In genomic region chr11:88482236-88482635, GRCm38 (mm10) we compare ENCODE assay signal across 10 mouse cellular contexts.
A peak's percentile ranks its signal among the peaks of the same experiment; 100 is the strongest.
DNase-seq lines count a peak whose midpoint lies in the region; ATAC-seq lines count a peak whose summit lies in the region.
"Had no signal": no experiment of that assay in that cellular context is flagged by ENCODE, and none has a peak within 500 bp of the region (broad histone marks: within the 10 kb centered on the region; RNA-seq: fewer than 3 reads in every experiment).

No protein-coding gene starts in this region.

- DNase-seq in hindbrain, embryonic 11.5 days (ENCODE audit: low spot score) = peak; percentile 56
- DNase-seq in Muller cell, postnatal 12 days (ENCODE audit: inconsistent ontology term) = no peak
- no peak for DNase-seq in ovary, postnatal 36 days (ENCODE audit: low spot score)
- DNase-seq: heart, postnatal 4 days had no signal

- no peak for ATAC-seq in kidney, embryonic 15.5 days (replicated peaks; ENCODE audit: low FRiP score)
- no peak for ATAC-seq in kidney, embryonic 14.5 days (ENCODE audit: low FRiP score, low TSS enrichment)
- no peak for ATAC-seq in embryonic facial prominence, embryonic 13.5 days (ENCODE audit: insufficient number of reproducible peaks, insufficient read depth, low FRiP score, low TSS enrichment, low read depth)
- peak; percentile 34; the same call in 1 of the 2 replicates for ATAC-seq in hindbrain, embryonic 11.5 days (ENCODE audit: low FRiP score)
- ATAC-seq in neural tube, embryonic 12.5 days (ENCODE audit: low FRiP score, low read depth) = no peak
- ATAC-seq in megakaryocyte, adult 5-6 weeks (ENCODE audit: poor library complexity, severe bottlenecking) = no peak

- H3K4me1 ChIP-seq in kidney, embryonic 15.5 days = peaks cover 50% of the 10 kb centered on the region
- H3K4me1 ChIP-seq in kidney, embryonic 14.5 days (ENCODE audit: control insufficient read depth, insufficient read depth, low read length) = peaks cover 35% of the 10 kb centered on the region
- peaks cover 62% of the 10 kb centered on the region for H3K4me1 ChIP-seq in embryonic facial prominence, embryonic 13.5 days
- peaks cover 40% of the 10 kb centered on the region for H3K4me1 ChIP-seq in hindbrain, embryonic 11.5 days (replicated peaks; ENCODE audit: control insufficient read depth, insufficient read depth, low read length)
- H3K4me1 ChIP-seq in neural tube, embryonic 12.5 days = peaks cover 70% of the 10 kb centered on the region

- no peak overlapping the region for H3K4me3 ChIP-seq in kidney, embryonic 15.5 days (replicated peaks)
- H3K4me3 ChIP-seq in kidney, embryonic 14.5 days (ENCODE audit: low read length) = no peak overlapping the region
- H3K4me3 ChIP-seq in embryonic facial prominence, embryonic 13.5 days = no peak overlapping the region
- no peak overlapping the region for H3K4me3 ChIP-seq in hindbrain, embryonic 11.5 days (ENCODE audit: low read depth, low read length)
- no peak overlapping the region for H3K4me3 ChIP-seq in neural tube, embryonic 12.5 days
- H3K4me3 ChIP-seq: megakaryocyte, embryonic 14.5 days had no signal

- H3K36me3 ChIP-seq in kidney, embryonic 15.5 days = peaks cover 22% of the 10 kb centered on the region; the same call in 1 of the 2 replicates
- H3K36me3 ChIP-seq in kidney, embryonic 14.5 days (ENCODE audit: control insufficient read depth, insufficient read depth, low read length) = peaks cover 11% of the 10 kb centered on the region; the same call in 1 of the 2 replicates
- H3K36me3 ChIP-seq in embryonic facial prominence, embryonic 13.5 days = no peaks in the 10 kb centered on the region
- H3K36me3 ChIP-seq in hindbrain, embryonic 11.5 days (ENCODE audit: control insufficient read depth, insufficient read depth, low read length) = no peaks in the 10 kb centered on the region
- no peaks in the 10 kb centered on the region for H3K36me3 ChIP-seq in neural tube, embryonic 12.5 days

- H3K9me3 ChIP-seq in kidney, embryonic 15.5 days (replicated peaks) = no peaks in the 10 kb centered on the region
- H3K9me3 ChIP-seq in kidney, embryonic 14.5 days (ENCODE audit: control insufficient read depth, low read length) = no peaks in the 10 kb centered on the region
- no peaks in the 10 kb centered on the region for H3K9me3 ChIP-seq in embryonic facial prominence, embryonic 13.5 days
- H3K9me3 ChIP-seq in hindbrain, embryonic 11.5 days (ENCODE audit: control insufficient read depth, low read length) = no peaks in the 10 kb centered on the region
- no peaks in the 10 kb centered on the region for H3K9me3 ChIP-seq in neural tube, embryonic 12.5 days
- H3K9me3 ChIP-seq: megakaryocyte, embryonic 14.5 days had no signal

- no peak overlapping the region for H3K4me2 ChIP-seq in kidney, embryonic 15.5 days
- H3K4me2 ChIP-seq in kidney, embryonic 14.5 days (replicated peaks; ENCODE audit: low read depth, low read length) = no peak overlapping the region
- no peak overlapping the region for H3K4me2 ChIP-seq in embryonic facial prominence, embryonic 13.5 days
- 0 out of 2 replicates have a peak overlapping the region, but pooled peaks have one; percentile 27 for H3K4me2 ChIP-seq in hindbrain, embryonic 11.5 days (replicated peaks; ENCODE audit: low read depth, low read length)
- H3K4me2 ChIP-seq in neural tube, embryonic 12.5 days (replicated peaks) = peak overlapping the region; percentile 43

- peak overlapping the region; percentile 79 for H3K27ac ChIP-seq in kidney, embryonic 15.5 days
- no peak overlapping the region; the same call in 1 of the 2 replicates for H3K27ac ChIP-seq in kidney, embryonic 14.5 days (ENCODE audit: low read depth, low read length)
- peak overlapping the region; percentile 72; the same call in 1 of the 2 replicates for H3K27ac ChIP-seq in embryonic facial prominence, embryonic 13.5 days
- peak overlapping the region; percentile 97 for H3K27ac ChIP-seq in hindbrain, embryonic 11.5 days (ENCODE audit: low read depth, low read length)
- H3K27ac ChIP-seq in neural tube, embryonic 12.5 days = peak overlapping the region; percentile 69

- no peaks in the 10 kb centered on the region for H3K27me3 ChIP-seq in kidney, embryonic 15.5 days
- no peaks in the 10 kb centered on the region for H3K27me3 ChIP-seq in kidney, embryonic 14.5 days (ENCODE audit: control insufficient read depth, insufficient read depth, low read length)
- H3K27me3 ChIP-seq in embryonic facial prominence, embryonic 13.5 days = no peaks in the 10 kb centered on the region
- H3K27me3 ChIP-seq in hindbrain, embryonic 11.5 days (ENCODE audit: control insufficient read depth, insufficient read depth, low read length) = no peaks in the 10 kb centered on the region
- no peaks in the 10 kb centered on the region for H3K27me3 ChIP-seq in neural tube, embryonic 12.5 days (replicated peaks)
- H3K27me3 ChIP-seq: megakaryocyte, embryonic 14.5 days had no signal

- WGBS in kidney, embryonic 15.5 days = 86% methylated on average over 6 of the region's 6 CpGs
- 86% methylated on average over 6 of the region's 6 CpGs for WGBS in kidney, embryonic 14.5 days
- WGBS in embryonic facial prominence, embryonic 13.5 days = 63% methylated on average over 6 of the region's 6 CpGs
- 22% methylated on average over 6 of the region's 6 CpGs for WGBS in hindbrain, embryonic 11.5 days
- WGBS in neural tube, embryonic 12.5 days = 31% methylated on average over 6 of the region's 6 CpGs

- H3K9ac ChIP-seq in kidney, embryonic 15.5 days = no peak overlapping the region
- H3K9ac ChIP-seq in kidney, embryonic 14.5 days (ENCODE audit: low read depth, low read length) = no peak overlapping the region
- H3K9ac ChIP-seq in embryonic facial prominence, embryonic 13.5 days = no peak overlapping the region
- H3K9ac ChIP-seq in hindbrain, embryonic 11.5 days (ENCODE audit: low read depth, low read length) = peak overlapping the region; percentile 45; the same call in 1 of the 2 replicates
- no peak overlapping the region for H3K9ac ChIP-seq in neural tube, embryonic 12.5 days

Comparison
In these comparisons a context has a peak if more than half of its experiments do, and no peak if none do; other contexts are left out.
1. H3K4me2 ChIP-seq: peak in hindbrain, embryonic 11.5 days (single experiment) and neural tube, embryonic 12.5 days (single experiment); none in kidney, embryonic 15.5 days (single experiment), kidney, embryonic 14.5 days (single experiment) and embryonic facial prominence, embryonic 13.5 days (single experiment).